Mouse (Mus musculus) gastrocnemius, adult 18-20 months (tissue): Measurements from ENCODE around the gene Hoxc5. TPM values are rescaled to one million over a fixed set of nuclear protein-coding genes. Genes with fewer than 3 reads are reported as not detected.
A peak's percentile ranks its signal among the peaks of the same experiment; 100 is the strongest.

Source experiments
- DNase-seq: peaks from one replicate; pipeline ENCODE4 v3.0.0; 2021; ENCODE audit warnings: low spot score
- total RNA-seq, 2 experiments: library from RNA; stranded (reverse); gene quantifications; 2 replicates each; pipeline ENCODE4 v1.2.3; 2021

Hoxc5 gene
- total RNA-seq, 2 experiments from 2014 or later = 1.5 to 2.1 TPM

DNA sequence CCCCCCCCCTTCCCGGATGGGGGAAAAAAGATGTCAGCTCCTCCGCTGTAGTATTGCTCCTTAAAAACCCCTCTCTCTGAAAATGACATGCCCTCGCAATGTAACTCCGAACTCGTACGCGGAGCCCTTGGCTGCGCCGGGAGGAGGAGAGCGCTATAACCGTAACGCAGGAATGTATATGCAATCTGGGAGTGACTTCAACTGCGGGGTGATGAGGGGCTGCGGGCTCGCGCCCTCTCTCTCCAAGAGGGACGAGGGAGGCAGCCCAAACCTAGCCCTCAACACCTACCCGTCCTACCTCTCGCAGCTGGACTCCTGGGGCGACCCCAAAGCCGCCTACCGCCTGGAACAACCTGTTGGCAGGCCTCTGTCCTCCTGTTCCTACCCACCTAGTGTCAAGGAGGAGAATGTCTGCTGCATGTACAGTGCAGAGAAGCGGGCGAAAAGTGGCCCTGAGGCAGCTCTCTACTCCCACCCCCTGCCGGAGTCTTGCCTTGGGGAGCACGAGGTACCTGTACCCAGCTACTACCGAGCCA, 399 bp upstream of the Hoxc5 start, which contains the start of gene Hoxc10:
TSS of gene Hoxc10 (plus strand) at position 21 of the 536 bp plus-strand sequence.
- peak; percentile 50 for DNase-seq

DNA sequence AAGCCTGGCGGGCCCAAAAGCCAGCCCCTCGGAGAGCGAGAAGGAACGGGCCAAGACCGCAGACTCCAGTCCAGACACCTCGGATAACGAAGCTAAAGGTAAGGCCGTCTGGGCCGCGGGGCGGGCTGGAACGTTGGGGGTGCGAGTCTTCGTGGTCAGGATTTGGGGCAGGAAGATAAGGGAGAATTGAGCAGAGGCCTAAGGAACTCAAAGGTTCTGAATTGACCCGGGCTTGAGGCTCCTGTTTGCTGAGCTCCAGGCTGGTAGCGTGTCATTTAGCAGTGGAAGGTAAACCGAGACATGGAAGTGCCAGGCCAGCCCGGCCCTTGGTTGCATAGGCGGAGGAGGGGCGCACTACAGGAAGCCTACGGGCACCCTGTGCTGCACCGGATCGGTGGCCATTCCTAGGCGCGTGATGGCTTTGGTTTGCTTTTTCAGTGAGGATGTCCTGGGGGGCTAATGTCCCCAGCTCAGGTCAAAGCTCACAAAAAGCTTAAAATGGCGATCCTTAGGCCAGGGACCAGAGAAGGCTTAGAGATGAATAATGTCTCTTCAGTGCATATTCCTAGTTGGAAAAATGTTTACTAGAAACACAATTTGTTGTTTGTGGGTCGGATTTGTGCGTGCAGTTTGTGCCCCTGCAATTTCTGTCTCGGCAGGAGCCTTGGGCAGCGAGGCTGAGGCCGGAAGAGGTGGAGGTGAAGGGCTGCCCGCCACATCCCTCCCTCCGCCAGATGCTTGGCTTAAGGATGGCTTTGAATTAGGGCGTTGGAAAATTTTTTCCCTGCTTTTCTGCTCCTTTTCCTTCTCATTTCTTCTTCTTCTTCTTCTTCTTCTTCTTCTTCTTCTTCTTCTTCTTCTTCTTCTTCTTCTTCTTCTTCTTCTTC, 511 bp downstream of the Hoxc5 start:
- peak; percentile 43 for DNase-seq

DNA sequence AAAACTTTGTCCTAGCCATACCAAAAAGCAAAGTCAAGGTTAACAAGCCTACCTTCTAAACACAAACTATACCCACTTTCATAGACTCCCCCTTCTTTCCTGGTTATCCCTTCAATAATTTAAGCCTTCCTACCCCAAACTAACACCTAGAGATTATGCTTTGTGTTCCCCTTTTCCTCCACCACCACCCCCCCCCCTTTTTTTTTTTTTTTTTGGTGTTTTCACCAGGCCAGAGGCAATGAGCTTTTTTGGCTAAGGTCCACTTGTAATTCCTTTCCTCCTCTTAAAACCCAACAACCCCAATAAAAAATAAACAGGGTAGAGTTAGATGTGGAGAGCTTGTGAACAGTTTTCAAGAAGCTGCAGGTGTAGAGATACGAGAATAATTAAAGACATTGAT, 2.1 kb downstream of the Hoxc5 start:
- no peak for DNase-seq

DNA sequence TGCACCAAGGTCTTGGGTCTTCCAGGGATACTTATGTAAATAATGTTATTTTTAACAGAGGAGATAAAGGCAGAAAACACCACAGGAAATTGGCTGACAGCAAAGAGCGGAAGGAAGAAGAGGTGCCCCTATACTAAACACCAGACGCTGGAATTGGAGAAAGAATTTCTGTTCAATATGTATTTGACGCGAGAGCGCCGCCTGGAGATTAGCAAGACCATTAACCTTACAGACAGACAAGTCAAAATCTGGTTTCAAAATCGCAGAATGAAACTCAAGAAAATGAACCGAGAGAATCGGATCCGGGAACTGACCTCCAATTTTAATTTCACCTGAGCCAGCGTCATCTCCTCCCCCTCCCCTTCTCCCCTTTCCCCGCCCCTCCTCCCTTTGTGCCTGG, 3.5 kb downstream of the Hoxc5 start:
- peak; percentile 50 for DNase-seq

DNA sequence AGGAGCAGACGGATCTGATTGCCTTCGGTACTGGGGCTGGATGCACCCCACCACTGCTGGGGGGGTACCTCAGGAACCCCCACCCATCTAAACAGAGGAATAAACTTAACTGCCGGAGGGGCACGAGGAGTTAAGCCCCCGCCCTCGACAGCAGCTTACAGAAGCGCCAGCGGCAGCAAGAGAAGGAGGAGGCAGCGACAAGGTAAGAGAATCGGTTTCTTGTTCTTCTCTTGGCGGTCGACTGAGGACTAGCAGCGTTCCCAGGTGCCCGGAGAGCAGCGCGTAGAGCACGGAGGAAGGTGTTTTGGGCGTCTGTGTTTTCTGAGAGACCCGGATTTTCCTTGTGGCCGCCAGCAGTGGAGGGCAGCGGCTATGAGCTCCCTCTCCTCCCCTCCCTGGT, 5.0 kb downstream of the Hoxc5 start:
- DNase-seq = no peak

DNA sequence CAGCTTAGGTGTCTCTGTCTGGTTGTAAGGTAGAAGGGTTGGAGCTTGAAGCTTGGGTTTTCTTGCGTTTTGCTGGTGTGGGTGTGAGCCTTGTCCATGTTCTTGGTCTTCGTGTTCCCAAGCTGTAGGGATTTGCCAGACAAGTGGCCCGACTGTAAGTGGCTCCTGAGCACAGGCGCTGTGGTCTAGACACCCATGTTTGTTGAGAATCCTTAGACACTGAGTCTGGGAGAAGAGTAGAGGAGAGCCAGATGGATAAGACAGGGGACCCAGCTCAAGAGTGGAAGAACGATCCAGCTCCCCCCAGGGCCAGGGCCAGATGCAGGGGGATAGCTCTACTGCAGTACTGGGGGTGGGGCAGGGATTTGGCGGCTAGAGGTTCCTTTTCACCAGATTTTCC, 5.5 kb downstream of the Hoxc5 start:
- no peak for DNase-seq

DNA sequence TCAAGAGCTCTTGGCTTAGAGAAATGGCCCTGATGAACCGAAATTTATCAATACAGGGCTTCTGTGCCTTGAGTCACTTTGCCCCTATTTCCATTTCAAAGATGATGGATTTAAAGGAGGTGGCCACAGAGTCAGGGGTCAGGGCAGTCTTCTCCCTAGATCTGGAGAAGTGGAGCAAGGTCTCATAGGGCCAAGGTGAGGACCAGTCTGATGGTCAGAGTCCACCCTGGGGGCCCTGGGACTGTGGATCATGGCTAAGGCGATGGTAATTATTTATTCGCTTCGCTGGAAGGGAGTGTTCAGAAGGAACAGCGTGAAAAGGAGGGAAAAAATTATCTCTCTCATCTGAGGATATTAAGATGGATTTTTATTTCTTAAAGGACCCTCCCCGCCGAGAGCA, 7.8 kb downstream of the Hoxc5 start:
- no peak for DNase-seq

DNA sequence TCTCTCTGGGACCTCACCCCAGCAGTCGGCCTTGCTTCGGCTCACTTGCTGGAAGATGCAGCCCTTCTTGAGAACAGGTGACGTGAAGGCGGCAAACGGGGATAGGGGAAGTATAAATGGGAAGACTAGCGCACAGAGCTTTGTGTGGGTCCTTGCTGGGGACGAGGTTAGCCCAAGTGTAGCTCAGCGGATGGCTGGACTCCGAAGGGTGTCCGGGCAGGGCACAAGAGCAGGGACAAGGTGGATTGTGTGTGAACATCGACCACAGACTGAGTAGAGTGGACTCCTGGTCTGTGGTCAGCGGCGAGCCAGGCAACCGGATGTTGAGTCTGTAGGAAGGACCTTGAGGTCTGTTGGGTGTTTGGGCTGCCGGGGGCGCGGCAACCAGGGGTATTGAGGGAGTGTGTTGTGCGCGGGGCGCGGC, 8.5 kb downstream of the Hoxc5 start:
- no peak for DNase-seq

DNA sequence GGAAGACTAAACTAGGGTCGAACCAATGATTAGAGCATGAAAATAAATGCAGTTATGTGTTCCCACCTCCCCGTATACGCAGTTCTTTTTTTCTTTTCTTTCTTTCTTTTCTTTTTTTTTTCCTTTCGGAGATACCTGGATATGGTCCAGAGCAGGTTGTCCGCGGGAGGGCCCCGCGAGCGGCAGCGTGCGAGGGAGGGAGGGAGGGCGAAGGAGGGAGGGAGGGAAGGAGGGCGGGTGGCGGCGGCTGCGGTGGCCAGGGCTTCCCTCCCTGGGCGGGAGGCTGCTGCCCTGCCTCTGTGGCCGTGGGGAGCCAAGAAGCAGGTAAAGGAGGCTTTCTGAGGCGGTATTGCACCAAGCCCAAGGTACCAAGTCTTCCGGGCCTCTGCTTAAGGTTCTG, 8.9 kb downstream of the Hoxc5 start, which contains the start of gene Hoxc9:
TSS of gene Hoxc9 (plus strand) at position 269 of the 400 bp plus-strand sequence.
- DNase-seq = no peak

DNA sequence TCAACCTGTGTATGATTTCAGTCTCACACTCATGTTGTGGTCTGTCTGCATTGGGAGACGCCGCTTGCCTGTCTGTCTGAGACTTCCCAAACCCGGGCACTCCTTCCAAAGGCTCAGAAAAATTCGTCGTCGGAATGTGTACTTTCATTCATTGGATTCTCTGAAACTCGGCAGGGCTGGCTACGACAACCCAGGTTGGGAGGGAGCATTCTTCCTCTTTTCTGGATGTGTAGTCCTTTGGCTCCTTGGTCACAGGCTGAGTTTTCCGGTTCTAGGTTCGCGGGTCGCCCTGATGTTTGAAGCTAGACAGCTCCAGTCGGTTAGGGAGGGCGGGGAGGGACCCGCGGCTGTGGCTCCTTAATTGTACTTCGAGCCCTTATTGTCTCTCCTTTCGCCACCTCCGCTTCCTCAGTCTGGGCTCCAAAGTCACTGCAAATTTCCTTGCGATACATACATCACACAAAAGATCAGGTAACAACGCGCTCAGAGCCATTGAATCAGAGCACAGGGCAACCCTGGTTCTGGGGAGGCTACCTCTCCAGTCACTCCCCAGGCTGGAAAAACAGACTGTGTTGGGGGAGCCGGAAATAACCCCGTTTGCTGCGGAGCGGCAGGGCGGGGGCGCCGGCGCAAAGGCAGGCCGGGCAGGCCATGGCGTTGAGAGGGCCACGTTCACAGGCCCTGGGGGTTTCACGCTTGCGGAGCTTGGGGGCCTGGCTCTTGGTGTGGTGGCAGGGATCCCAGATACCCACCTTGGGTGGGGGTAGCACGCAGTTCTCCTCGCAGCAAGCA, 9.6 kb downstream of the Hoxc5 start:
- peak; percentile 50 for DNase-seq

DNA sequence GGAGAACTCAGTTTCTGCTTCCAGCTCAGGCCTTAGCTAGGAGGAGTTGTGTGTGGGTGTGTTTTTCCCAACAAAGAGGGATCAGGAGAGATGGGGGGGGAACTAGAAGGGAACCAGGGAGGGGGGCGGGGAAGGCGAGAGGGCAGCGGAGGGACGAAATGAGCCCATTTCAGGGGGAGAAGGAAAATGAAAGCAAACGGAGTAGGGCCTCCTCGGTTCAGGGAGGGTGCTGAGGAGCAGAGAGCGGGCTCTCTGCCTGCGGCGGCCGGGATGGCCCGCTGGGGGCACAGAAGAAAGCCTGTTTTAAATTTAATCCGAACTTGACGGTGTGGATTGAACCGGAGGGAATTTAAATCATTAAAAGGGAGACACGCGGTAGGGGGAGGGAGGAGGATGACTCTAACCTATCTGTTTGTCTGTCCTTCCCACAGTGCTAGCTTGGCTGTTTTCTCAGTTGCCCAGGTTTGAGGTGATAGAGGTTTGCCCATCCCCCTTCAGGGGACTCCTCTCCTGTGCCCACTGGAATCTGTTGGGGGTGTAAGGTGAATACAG, 10.3 kb downstream of the Hoxc5 start:
- DNase-seq = no peak

DNA sequence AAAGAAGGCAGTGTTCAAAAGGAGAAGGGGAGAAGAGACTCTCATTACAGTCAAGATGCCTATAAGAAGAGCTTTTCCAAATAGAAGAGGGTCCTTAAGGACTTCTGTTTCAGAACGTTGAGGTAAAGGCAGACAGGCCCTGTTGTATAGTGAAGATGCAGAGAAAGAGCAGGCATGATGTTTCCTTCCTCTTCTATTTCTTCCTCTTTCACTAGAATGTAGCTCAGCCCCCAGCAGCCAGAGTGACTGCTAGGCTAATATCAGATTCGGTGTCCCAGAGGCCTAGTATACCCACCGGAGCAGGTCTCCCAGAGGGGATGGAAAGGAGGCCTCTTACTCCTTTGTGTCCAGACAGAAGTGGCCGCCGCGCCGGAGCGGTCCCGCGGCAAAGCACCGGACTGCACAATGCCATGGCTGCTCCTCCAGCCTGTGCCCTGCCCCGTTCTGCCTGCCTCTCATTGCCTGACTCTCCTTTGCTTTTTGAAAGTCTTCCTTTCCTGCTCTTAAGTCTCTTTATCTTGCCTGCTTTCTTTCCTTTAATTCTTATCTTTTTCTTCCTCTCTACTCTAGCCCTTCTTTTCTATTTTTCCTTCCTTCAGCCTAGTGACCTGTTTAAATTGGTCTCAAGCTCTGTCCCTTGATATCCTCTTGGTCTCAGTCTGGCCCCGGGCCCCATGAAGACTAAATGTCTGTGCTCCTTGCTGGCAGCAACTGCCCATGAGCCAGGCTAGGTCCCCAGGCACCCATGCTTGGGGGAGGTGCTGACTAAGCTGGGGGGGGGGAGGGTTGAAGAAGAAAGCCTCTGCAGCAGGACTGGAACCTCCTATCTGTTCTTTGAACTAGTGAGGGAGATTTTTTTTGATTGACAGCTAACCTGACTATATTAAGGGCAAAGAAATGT, 11.6 kb downstream of the Hoxc5 start:
- DNase-seq = no peak

DNA sequence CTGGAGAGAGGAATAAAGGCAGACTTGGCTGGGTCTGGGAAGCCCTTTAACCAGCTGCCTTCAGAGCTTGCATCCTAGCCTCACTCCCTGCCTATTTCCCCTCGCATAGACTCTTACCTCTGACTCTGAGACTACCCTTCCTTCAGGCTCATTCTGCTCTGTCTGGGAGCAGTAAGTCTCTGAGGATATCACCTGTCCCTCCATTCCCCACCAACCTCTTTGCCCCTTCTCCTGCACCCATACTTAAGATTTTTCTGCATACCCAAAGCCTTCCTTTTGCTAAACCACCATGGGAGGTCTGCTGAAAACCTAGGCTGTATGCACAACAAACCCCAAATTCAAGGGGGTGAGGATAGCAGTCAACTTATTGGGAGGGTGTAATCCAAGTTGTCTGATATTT, 12.7 kb downstream of the Hoxc5 start:
- no peak for DNase-seq

DNA sequence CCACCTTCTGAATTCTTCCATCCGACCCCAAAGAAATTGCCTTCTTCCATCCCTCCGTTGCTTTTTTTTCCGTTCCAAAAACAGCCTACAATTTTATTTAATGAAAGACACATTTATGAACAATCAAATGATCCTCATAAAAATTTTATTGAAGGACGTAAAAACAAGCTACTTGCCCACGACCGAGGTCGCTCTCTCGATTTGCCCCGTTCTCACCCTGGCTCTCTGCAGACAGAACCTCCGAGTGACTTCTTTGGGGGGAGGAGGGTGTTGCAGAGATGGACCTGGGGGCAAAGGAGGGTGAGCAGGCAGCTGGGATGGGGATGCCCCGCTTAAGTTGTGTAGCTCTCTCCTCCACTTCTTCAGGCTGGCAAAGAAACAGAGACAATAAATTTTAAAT, 13.1 kb downstream of the Hoxc5 start:
- DNase-seq = no peak

DNA sequence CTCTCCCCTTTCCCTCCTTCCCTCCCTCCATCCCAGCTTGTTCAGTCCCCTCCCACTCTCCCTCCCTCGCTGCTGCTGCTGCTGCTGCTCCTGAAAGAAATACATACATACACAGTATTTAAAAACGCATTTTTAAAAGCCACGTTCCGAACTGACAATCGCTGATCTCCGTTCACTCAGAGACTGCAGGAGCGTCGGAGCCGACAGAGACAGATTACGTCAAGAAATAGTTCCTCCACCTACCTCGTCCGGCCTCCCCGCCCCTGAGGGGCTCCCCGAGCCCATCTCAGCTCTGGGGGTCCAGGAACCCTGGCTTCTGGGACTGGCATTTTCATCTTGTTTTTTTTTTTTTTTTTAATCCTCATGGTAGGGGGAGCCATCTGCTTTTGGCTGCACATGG, 13.7 kb downstream of the Hoxc5 start:
- no peak for DNase-seq

DNA sequence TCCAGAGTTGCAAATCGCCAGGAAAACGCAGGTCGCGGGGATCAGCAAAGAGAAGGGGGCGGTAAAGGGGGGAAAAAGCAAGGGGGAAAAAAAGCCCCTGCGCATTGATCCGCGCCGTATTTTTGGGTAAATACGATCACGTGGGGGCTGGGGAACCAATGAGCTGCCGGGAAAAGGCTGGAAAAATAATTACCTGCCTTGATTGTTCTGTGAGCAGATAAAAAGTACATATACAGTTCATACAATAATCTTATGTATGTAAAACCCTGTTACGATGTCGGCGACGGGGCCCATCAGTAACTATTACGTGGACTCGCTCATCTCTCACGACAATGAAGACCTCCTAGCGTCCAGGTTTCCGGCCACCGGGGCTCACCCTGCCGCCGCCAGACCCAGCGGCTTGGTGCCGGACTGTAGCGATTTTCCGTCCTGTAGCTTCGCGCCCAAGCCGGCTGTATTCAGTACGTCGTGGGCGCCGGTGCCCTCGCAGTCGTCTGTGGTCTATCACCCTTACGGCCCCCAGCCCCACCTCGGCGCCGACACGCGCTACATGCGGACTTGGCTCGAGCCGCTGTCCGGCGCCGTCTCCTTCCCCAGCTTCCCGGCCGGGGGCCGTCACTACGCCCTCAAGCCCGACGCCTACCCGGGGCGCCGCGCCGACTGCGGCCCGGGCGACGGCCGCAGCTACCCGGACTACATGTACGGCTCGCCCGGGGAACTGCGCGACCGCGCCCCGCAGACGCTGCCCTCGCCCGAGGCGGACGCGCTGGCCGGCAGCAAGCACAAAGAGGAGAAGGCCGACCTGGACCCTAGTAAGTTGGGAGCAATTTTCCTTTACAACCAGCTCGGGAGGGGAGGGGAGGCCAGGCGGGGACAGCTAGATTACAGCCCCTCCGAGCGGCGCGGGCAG, 14.4 kb downstream of the Hoxc5 start:
- DNase-seq = peak; percentile 70

DNA sequence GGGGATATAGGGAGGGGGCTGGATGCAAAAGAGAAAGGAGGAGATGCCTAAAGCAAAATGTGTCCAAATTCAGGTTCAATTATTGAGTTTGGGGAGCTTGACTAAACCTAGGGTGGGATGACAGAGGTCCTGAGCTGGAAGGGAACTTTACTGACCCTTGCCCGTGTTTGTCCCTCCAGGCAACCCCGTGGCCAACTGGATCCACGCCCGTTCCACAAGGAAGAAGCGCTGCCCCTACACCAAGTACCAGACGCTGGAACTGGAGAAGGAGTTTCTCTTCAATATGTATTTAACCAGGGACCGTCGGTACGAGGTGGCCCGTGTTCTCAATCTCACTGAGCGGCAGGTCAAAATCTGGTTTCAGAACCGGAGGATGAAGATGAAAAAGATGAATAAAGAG, 16.5 kb downstream of the Hoxc5 start:
- no peak for DNase-seq

DNA sequence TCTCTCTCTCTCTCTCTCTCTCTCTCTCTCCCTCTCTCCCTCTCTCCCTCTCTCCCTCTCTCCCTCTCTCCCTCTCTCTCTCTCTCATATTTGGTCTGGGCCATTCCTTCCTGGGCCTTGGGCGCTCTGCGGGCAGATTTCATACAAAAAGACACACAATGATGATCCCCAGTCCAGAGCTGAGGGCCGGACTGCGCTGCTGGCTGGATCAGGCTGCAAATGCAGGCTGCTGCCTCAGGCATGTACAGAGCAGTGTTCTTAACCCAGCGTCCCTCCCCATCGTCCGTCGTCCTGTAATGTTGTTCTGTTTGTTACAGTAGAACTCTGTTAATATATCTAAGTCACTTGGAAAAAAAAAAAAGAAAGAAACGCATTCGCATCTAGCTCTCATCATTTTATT, 17.3 kb downstream of the Hoxc5 start:
- DNase-seq = no peak

DNA sequence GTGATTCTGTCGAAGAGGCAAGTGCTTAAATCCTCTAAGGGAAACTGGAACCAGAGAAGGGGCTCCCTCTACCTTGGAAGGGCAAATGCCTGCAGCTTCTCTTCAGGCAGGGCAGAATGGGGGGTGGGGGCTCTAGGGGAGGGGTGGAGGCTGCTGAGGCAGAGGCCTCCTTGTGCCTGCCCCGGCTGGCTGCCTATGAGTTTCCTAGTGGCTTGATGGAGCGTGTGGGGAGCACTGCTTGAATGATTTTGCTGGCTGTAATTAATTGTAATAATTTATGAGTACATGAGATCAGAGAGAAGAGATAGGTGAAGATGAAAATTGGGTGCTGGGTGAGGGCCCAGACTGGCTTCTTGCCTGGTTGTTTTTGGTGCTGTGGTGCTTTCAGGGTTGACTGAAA, 17.7 kb downstream of the Hoxc5 start:
- DNase-seq = no peak
